Comparison of ENCODE assay signal across 9 mouse cellular contexts in genomic region chr11:79003053-79003768, GRCm38 (mm10). TPM values are rescaled to one million over a fixed set of nuclear protein-coding genes. Genes with fewer than 3 reads are reported as not detected.
DNase-seq lines count a peak whose midpoint lies in the region; ATAC-seq and TF ChIP-seq lines count a peak whose summit lies in the region.
"Had no signal": no experiment of that assay in that cellular context is flagged by ENCODE, and none has a peak within 500 bp of the region (broad histone marks: within the 10 kb centered on the region; RNA-seq: fewer than 3 reads in every experiment).

No protein-coding gene starts in this region.

- H3K4me2 ChIP-seq in neural tube, embryonic 13.5 days, result no peak overlapping the region
- H3K4me2 ChIP-seq in heart, embryonic 16.5 days (ENCODE audit: low read depth, low read length), result no peak overlapping the region
- H3K4me2 ChIP-seq in liver, postnatal 0 days (ENCODE audit: low read depth, low read length), result 0 out of 2 replicates have a peak overlapping the region, but pooled peaks have one; percentile 20
- no peak overlapping the region for H3K4me2 ChIP-seq in midbrain, postnatal 0 days (ENCODE audit: low read depth, low read length, poor library complexity, severe bottlenecking)

- H3K36me3 ChIP-seq in neural tube, embryonic 13.5 days, result no peaks in the 10 kb centered on the region
- no peaks in the 10 kb centered on the region for H3K36me3 ChIP-seq in heart, embryonic 16.5 days (ENCODE audit: control insufficient read depth, insufficient read depth)
- H3K36me3 ChIP-seq in liver, postnatal 0 days (replicated peaks; ENCODE audit: insufficient read depth, low read length), result no peaks in the 10 kb centered on the region
- H3K36me3 ChIP-seq in midbrain, postnatal 0 days (ENCODE audit: insufficient read depth, low read length), result no peaks in the 10 kb centered on the region

- no peaks in the 10 kb centered on the region for H3K4me1 ChIP-seq in neural tube, embryonic 13.5 days (replicated peaks)
- peaks cover 8% of the 10 kb centered on the region for H3K4me1 ChIP-seq in heart, embryonic 16.5 days (ENCODE audit: control insufficient read depth, insufficient read depth, low read length)
- H3K4me1 ChIP-seq in liver, postnatal 0 days (ENCODE audit: insufficient read depth), result peaks cover 33% of the 10 kb centered on the region
- H3K4me1 ChIP-seq in midbrain, postnatal 0 days (ENCODE audit: insufficient read depth, low read length), result no peaks in the 10 kb centered on the region

- H3K4me3 ChIP-seq in neural tube, embryonic 13.5 days, result no peak overlapping the region
- no peak overlapping the region for H3K4me3 ChIP-seq in heart, embryonic 16.5 days (ENCODE audit: low read length)
- no peak overlapping the region for H3K4me3 ChIP-seq in liver, postnatal 0 days (ENCODE audit: low read depth, low read length)
- no peak overlapping the region for H3K4me3 ChIP-seq in midbrain, postnatal 0 days (ENCODE audit: low read depth, low read length)

- peak; percentile 86 for TF ChIP-seq EP300 in liver, postnatal 0 days (IDR thresholded peaks at IDR 0.05; ENCODE audit: low read depth)

- no peak for TF ChIP-seq CTCF in liver, postnatal 0 days (IDR thresholded peaks at IDR 0.05; ENCODE audit: low read depth)
- TF ChIP-seq CTCF in midbrain, postnatal 0 days (IDR thresholded peaks at IDR 0.05), result no peak

- WGBS in neural tube, embryonic 13.5 days, result 77% methylated on average over 11 of the region's 11 CpGs
- WGBS in heart, embryonic 16.5 days, result 56% methylated on average over 11 of the region's 11 CpGs
- 40% methylated on average over 11 of the region's 11 CpGs for WGBS in liver, postnatal 0 days (ENCODE audit: insufficient replicate concordance)
- 84% methylated on average over 11 of the region's 11 CpGs for WGBS in midbrain, postnatal 0 days

- no peaks in the 10 kb centered on the region for H3K27me3 ChIP-seq in neural tube, embryonic 13.5 days
- no peaks in the 10 kb centered on the region for H3K27me3 ChIP-seq in heart, embryonic 16.5 days (ENCODE audit: control insufficient read depth, insufficient read depth, low read length)
- no peaks in the 10 kb centered on the region for H3K27me3 ChIP-seq in liver, postnatal 0 days (ENCODE audit: insufficient read depth, low read length)
- H3K27me3 ChIP-seq in midbrain, postnatal 0 days (ENCODE audit: insufficient read depth, low read length), result no peaks in the 10 kb centered on the region

- ATAC-seq in neural tube, embryonic 13.5 days (ENCODE audit: low read depth), result no peak
- ATAC-seq in heart, embryonic 16.5 days (replicated peaks; ENCODE audit: extremely low read depth, insufficient read depth, low FRiP score), result peak; percentile 83
- ATAC-seq in liver, postnatal 0 days, result peak; percentile 69
- no peak for ATAC-seq in midbrain, postnatal 0 days (ENCODE audit: low FRiP score)
- no peak for ATAC-seq in erythroblast, adult 5-6 weeks (replicated peaks; ENCODE audit: low FRiP score, poor library complexity, severe bottlenecking)

- no peak for DNase-seq in neural tube, embryonic 10.5 days (ENCODE audit: extremely low spot score, low spot score)
- DNase-seq in liver, postnatal 0 days, result peak; percentile 38
- peak; percentile 75 for DNase-seq in thymus, postnatal 25 days
- no peak for DNase-seq in midbrain, postnatal 0 days (ENCODE audit: low spot score)
- no peak for DNase-seq in layer of hippocampus, adult 8-10 months (ENCODE audit: low spot score in 2 of 2)
- DNase-seq: spleen, adult 18-20 months had no signal

- H3K9me3 ChIP-seq in neural tube, embryonic 13.5 days, result no peaks in the 10 kb centered on the region
- no peaks in the 10 kb centered on the region for H3K9me3 ChIP-seq in heart, embryonic 16.5 days (replicated peaks; ENCODE audit: control insufficient read depth, low read length)
- H3K9me3 ChIP-seq in liver, postnatal 0 days (ENCODE audit: low read length), result no peaks in the 10 kb centered on the region
- H3K9me3 ChIP-seq in midbrain, postnatal 0 days (ENCODE audit: low read length), result no peaks in the 10 kb centered on the region

- no peak overlapping the region for H3K9ac ChIP-seq in neural tube, embryonic 13.5 days
- H3K9ac ChIP-seq in heart, embryonic 16.5 days (ENCODE audit: low read length), result no peak overlapping the region
- no peak overlapping the region for H3K9ac ChIP-seq in liver, postnatal 0 days (replicated peaks)
- no peak overlapping the region for H3K9ac ChIP-seq in midbrain, postnatal 0 days (replicated peaks; ENCODE audit: low read length, poor library complexity, severe bottlenecking)

- peak overlapping the region; percentile 56 for H3K27ac ChIP-seq in neural tube, embryonic 13.5 days (replicated peaks)
- H3K27ac ChIP-seq in heart, embryonic 16.5 days (ENCODE audit: low read length), result peak overlapping the region; percentile 87
- peak overlapping the region; percentile 83 for H3K27ac ChIP-seq in liver, postnatal 0 days (ENCODE audit: low read depth)
- H3K27ac ChIP-seq in midbrain, postnatal 0 days (ENCODE audit: low read depth, low read length), result no peak overlapping the region

RNA-seq across cellular contexts. Expression of gene Lgals9, which starts 18.5 kb away (rescaled TPM):
- polyA plus RNA-seq in neural tube, embryonic 13.5 days (2015; fragmentation: Nextera tagmentation; extraction: Ambion mirVana), result 13.7 and 17.4 TPM in 2 replicates
- polyA plus RNA-seq in heart, embryonic 16.5 days (2015; fragmentation: Nextera tagmentation; extraction: Ambion mirVana), result 72.7 and 105 TPM in 2 replicates
- 361 and 373 TPM in 2 replicates for polyA plus RNA-seq in liver, postnatal 0 days (2015; fragmentation: Nextera tagmentation; extraction: Ambion mirVana)
- 15.7 and 16.0 TPM in 2 replicates for total RNA-seq in midbrain, postnatal 0 days (2014; rRNA removed)
- 16.5 and 19.9 TPM in 2 replicates for polyA plus RNA-seq in midbrain, postnatal 0 days (2015; fragmentation: Nextera tagmentation; extraction: Ambion mirVana)
- total RNA-seq in layer of hippocampus, adult 8-10 months (2022), result 10 to 100 TPM in 2 of 4 experiments, 1 to 10 TPM in 2; 3.7 to 18.7 (median 8.7) TPM
- total RNA-seq in erythroblast, adult 5-6 weeks (2015; ENCODE audit: low replicate concordance), result 155 and 163 TPM in 2 replicates
- total RNA-seq in erythroblast, adult 5-6 weeks (2017; ENCODE audit: low replicate concordance), result 39.4 and 48.7 TPM in 2 replicates

Comparison
In these comparisons a context has a peak if more than half of its experiments do, and no peak if none do; other contexts are left out.
1. ATAC-seq: peak in heart, embryonic 16.5 days (single experiment) and liver, postnatal 0 days (single experiment); none in neural tube, embryonic 13.5 days (single experiment), midbrain, postnatal 0 days (single experiment) and erythroblast, adult 5-6 weeks (single experiment).
2. DNase-seq: peak in liver, postnatal 0 days (single experiment) and thymus, postnatal 25 days (single experiment); none in neural tube, embryonic 10.5 days (single experiment), midbrain, postnatal 0 days (single experiment) and layer of hippocampus, adult 8-10 months (0 of 2).